Mouse (Mus musculus) liver, embryonic 13.5 days (tissue): ENCODE measurements around the gene Stil. TPM values are rescaled to one million over a fixed set of nuclear protein-coding genes. Genes with fewer than 3 reads are reported as not detected.

Experiments
- ATAC-seq: fragments of 200-750 bp; cut with Nextera tagmentation; 2 replicates; pipeline ENCODE4 v1.8.0; 2017; ENCODE audit warnings: low read depth, mild to moderate bottlenecking, moderate number of reproducible peaks, moderate library complexity
- DNase-seq: peaks from one replicate; pipeline ENCODE4 v3.0.0; 2022
- H3K27ac ChIP-seq: fragments of 300-500 bp; sonication (generic); 2 replicates; pipeline ENCODE4 v1.5.1; 2015; ENCODE audit warnings: moderate library complexity, mild to moderate bottlenecking, inconsistent platforms
- H3K27me3 ChIP-seq: fragments of 300-500 bp; sonication (generic); 2 replicates; pipeline ENCODE4 v1.6.1; 2015; ENCODE audit warnings: mild to moderate bottlenecking, inconsistent platforms
- H3K36me3 ChIP-seq: fragments of 300-500 bp; sonication (generic); 2 replicates; pipeline ENCODE4 v1.6.1; 2015; ENCODE audit warnings: mild to moderate bottlenecking, inconsistent platforms
- H3K4me1 ChIP-seq: fragments of 300-500 bp; sonication (generic); replicated peaks from 2 replicates; pipeline ENCODE4 v1.6.1; 2015; ENCODE audit warnings: inconsistent platforms
- H3K4me2 ChIP-seq: fragments of 300-500 bp; sonication (generic); 2 replicates; pipeline ENCODE4 v1.6.1; 2015; ENCODE audit warnings: inconsistent platforms, mild to moderate bottlenecking, moderate library complexity
- H3K4me3 ChIP-seq: fragments of 300-500 bp; sonication (generic); replicated peaks from 2 replicates; pipeline ENCODE4 v1.5.1; 2015; ENCODE audit warnings: mild to moderate bottlenecking, inconsistent platforms
- H3K9ac ChIP-seq: fragments of 300-500 bp; sonication (generic); 2 replicates; pipeline ENCODE4 v1.6.1; 2015; ENCODE audit warnings: mild to moderate bottlenecking, inconsistent platforms
- H3K9me3 ChIP-seq: fragments of 300-500 bp; sonication (generic); replicated peaks from 2 replicates; pipeline ENCODE4 v1.6.1; 2016; ENCODE audit warnings: inconsistent platforms
- WGBS: fragments of 180-500 bp; shearing (Covaris S2); methylation state at CpG from one replicate; pipeline ENCODE4 v1.1.7; 2015; ENCODE audit not compliant: insufficient replicate concordance; 5-methylcytosine and 5-hydroxymethylcytosine counted together
- polyA plus RNA-seq: library from polyadenylated mRNA; unstranded; fragments of >200 nt; fragmentation: Nextera tagmentation; extraction: Ambion mirVana; gene quantifications from 2 replicates; pipeline ENCODE4 v1.2.1, GENCODE M21; 2015

The Stil gene
- polyA plus RNA-seq, 1 experiment from 2014 or later: 8.3 TPM

GRCm38 (mm10) chr4:114986591-114987432 is 13.1 kb upstream of the Stil start, which contains the start of gene Cmpk1:
Cmpk1 (minus strand) TSS chr4:114987241.
- under 1% methylated on average over 81 of the region's 93 CpGs for WGBS
- DNase-seq: peak; percentile 75
- peak within 1 kb of the TSS; percentile 95 for H3K9ac ChIP-seq
- H3K27me3 ChIP-seq: no peaks in the 10 kb centered on the region
- no peaks in the 10 kb centered on the region for H3K36me3 ChIP-seq
- H3K4me1 ChIP-seq: peaks cover 35% of the 10 kb centered on the region
- H3K27ac ChIP-seq: peak within 1 kb of the TSS; percentile 99
- H3K9me3 ChIP-seq: no peaks in the 10 kb centered on the region
- peak; percentile 93 for ATAC-seq
- H3K4me3 ChIP-seq: peak within 1 kb of the TSS; percentile 92
- peak within 1 kb of the TSS; percentile 80 for H3K4me2 ChIP-seq

DNA sequence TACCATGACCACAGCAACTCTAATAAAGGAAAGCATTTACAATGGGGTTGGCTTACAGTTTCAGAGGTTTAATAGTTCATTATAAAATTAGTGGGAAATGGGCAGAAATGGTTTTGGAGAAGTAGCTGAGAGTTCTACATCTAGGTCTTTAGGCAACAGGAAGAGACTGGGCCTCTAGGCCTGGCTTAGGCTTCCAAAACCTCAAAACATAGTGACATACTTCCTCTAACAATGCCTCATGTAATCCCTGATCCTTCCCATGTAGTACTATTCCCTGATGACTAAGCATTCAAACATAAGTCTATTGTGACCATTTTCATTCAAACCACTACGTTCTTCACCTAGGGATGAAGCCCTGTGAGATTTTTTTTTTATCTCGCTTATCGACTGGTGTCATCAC is 5.7 kb upstream of the Stil start:
- no peak overlapping the region for H3K4me3 ChIP-seq
- no peak overlapping the region for H3K4me2 ChIP-seq
- H3K27me3 ChIP-seq: no peaks in the 10 kb centered on the region
- no peaks in the 10 kb centered on the region for H3K36me3 ChIP-seq
- no peak overlapping the region for H3K27ac ChIP-seq
- peaks cover 10% of the 10 kb centered on the region for H3K4me1 ChIP-seq
- no peaks in the 10 kb centered on the region for H3K9me3 ChIP-seq
- no peak for DNase-seq
- no peak for ATAC-seq
- 83% methylated on average over 3 of the region's 3 CpGs for whole genome bisulfite sequencing
- no peak overlapping the region for H3K9ac ChIP-seq

GRCm38 (mm10) chr4:114997051-114997450 is 2.9 kb upstream of the Stil start:
- no peak overlapping the region for H3K27ac ChIP-seq
- no peak for ATAC-seq
- H3K4me3 ChIP-seq: no peak overlapping the region
- H3K4me2 ChIP-seq: no peak overlapping the region
- no peaks in the 10 kb centered on the region for H3K9me3 ChIP-seq
- peaks cover 27% of the 10 kb centered on the region for H3K4me1 ChIP-seq
- peak; percentile 29 for DNase-seq
- H3K27me3 ChIP-seq: no peaks in the 10 kb centered on the region
- WGBS: 14% methylated on average over 3 of the region's 3 CpGs
- no peaks in the 10 kb centered on the region for H3K36me3 ChIP-seq
- no peak overlapping the region for H3K9ac ChIP-seq

DNA sequence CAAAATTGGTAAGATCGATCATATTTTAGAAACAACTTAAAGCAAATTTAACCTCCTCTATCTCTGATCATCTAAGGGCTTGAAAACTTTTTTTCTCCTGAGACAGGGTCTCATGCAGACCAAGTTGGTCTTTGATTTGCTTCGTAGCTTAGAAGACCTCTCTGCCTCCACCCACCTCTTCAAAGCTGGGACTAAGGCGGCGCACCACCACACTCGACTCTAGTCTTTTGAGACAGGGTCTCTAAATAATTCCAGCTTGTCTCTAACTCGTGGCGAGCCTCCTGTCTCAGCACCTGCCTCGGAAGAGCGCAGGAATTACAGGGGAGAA is 550 bp upstream of the Stil start:
- ATAC-seq (no peak), DNase-seq (no peak)
- Histone ChIP-seq H3K27me3 (no peaks in the 10 kb centered on the region), H3K9me3 (no peaks in the 10 kb centered on the region), H3K4me2 (peak overlapping the region; percentile 90), H3K27ac (peak overlapping the region; percentile 89), H3K36me3 (peaks cover 15% of the 10 kb centered on the region), H3K4me1 (peaks cover 35% of the 10 kb centered on the region), H3K4me3 (peak overlapping the region; percentile 81), H3K9ac (peak overlapping the region; percentile 76)
- WGBS: 8% methylated on average over 9 of the region's 9 CpGs

DNA sequence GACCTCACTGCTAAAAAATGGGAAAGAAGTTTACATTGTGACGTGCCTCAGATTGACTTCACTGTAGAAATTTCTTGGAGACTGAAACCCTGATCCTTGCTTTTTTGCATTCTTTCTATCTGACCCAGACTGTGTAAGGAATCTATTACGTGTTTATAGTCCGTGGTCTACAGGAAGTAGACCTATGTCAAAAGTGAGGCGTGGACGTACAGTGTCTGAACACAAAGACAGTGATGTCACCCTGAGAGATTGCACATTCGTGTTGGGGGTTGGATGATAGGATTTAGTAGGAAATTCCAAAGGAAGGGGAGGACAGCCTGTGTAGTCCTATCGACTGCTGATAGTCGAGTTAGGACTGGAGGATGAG is 453 bp downstream of the Stil start:
- Histone ChIP-seq H3K27ac (peak overlapping the region; percentile 90), H3K27me3 (no peaks in the 10 kb centered on the region), H3K36me3 (peaks cover 23% of the 10 kb centered on the region), H3K4me2 (peak overlapping the region; percentile 78), H3K4me3 (peak overlapping the region; percentile 81), H3K9me3 (no peaks in the 10 kb centered on the region), H3K9ac (peak overlapping the region; percentile 88), H3K4me1 (peaks cover 35% of the 10 kb centered on the region)
- 0% methylated on average over 8 of the region's 8 CpGs for WGBS
- ATAC-seq: peak; percentile 24; the same call in 1 of the 2 replicates
- peak; percentile 8 for DNase-seq

DNA sequence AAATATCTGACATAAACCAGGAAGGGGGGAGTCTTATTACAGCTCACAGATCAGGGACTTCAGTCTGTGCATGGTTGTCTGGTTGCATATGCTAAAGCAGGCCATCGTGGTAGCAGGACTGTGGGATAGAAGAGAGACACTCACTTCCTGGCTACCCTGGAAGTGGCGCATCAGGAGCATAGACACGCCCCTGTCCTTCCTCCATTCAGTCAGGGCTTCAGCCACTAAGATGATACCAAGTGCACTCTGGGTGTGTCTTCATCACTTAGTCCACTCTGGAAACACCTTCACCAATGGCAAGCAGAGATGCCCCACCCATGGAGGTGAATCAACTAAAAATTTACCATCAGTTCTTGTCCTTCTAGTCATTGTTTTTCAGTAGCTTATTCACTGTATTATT is 14.3 kb downstream of the Stil start:
- no peaks in the 10 kb centered on the region for H3K4me1 ChIP-seq
- WGBS: 81% methylated on average over 3 of the region's 3 CpGs
- H3K27ac ChIP-seq: no peak overlapping the region
- H3K36me3 ChIP-seq: peaks cover 93% of the 10 kb centered on the region
- no peak overlapping the region for H3K4me3 ChIP-seq
- no peaks in the 10 kb centered on the region for H3K9me3 ChIP-seq
- H3K9ac ChIP-seq: no peak overlapping the region
- no peak overlapping the region for H3K4me2 ChIP-seq
- DNase-seq (no peak), ATAC-seq (no peak; the same call in 1 of the 2 replicates)
- H3K27me3 ChIP-seq: no peaks in the 10 kb centered on the region

DNA sequence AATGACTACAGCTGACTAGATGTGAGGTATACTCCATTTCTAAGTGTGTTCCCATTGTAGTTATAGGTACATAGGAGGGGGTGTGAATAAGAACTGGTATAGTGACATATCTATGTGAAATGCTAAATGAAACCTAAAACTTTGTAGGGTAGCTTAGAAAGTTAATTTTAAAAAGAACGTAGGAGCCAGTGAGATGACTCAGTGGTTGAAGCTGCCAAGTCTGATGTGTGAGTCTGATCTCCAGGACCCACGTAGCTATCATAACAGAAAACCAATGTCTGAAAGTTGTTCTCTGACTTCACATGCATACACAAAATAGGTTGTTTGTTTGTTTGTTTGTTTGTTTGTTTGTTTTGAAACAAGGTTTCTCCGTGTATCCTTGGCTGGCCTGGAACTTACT is 20.0 kb downstream of the Stil start:
- ATAC-seq: no peak
- DNase-seq: no peak
- H3K9me3 ChIP-seq: no peaks in the 10 kb centered on the region
- WGBS: 95% methylated on average over 3 of the region's 3 CpGs
- H3K9ac ChIP-seq: no peak overlapping the region
- H3K27ac ChIP-seq: no peak overlapping the region
- no peak overlapping the region for H3K4me2 ChIP-seq
- no peaks in the 10 kb centered on the region for H3K4me1 ChIP-seq
- H3K27me3 ChIP-seq: no peaks in the 10 kb centered on the region
- H3K4me3 ChIP-seq: no peak overlapping the region
- peaks cover 93% of the 10 kb centered on the region for H3K36me3 ChIP-seq

DNA sequence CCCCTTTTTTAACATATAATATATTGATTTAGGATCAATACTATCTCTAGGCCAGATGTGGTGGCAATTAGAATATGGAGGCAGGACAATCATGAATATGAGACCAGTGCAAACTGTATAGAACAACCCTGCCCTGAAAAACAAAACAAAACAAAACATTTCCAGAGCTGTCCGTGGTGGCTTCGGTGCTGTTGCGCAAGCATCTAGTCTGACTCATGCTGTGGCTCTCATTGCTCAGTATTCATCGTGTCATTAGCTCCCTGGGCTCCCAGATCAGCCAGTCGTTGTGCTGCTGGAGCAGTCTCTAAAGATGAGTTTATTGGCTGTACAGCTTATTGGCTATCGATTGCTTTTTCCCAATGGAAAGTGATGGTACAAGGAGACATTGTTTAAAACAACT is 35.1 kb downstream of the Stil start:
- no peaks in the 10 kb centered on the region for H3K27me3 ChIP-seq
- H3K4me1 ChIP-seq: no peaks in the 10 kb centered on the region
- no peak overlapping the region for H3K9ac ChIP-seq
- peaks cover 80% of the 10 kb centered on the region for H3K36me3 ChIP-seq
- no peak overlapping the region for H3K27ac ChIP-seq
- H3K4me2 ChIP-seq: no peak overlapping the region
- DNase-seq (no peak), ATAC-seq (no peak)
- no peaks in the 10 kb centered on the region for H3K9me3 ChIP-seq
- H3K4me3 ChIP-seq: no peak overlapping the region
- 50% methylated on average over 6 of the region's 6 CpGs for WGBS

GRCm38 (mm10) chr4:115038242-115038641 is 38.3 kb downstream of the Stil start:
- no peaks in the 10 kb centered on the region for H3K27me3 ChIP-seq
- DNase-seq (peak; percentile 44), ATAC-seq (no peak)
- H3K36me3 ChIP-seq: peaks cover 79% of the 10 kb centered on the region
- H3K4me3 ChIP-seq: no peak overlapping the region
- no peaks in the 10 kb centered on the region for H3K9me3 ChIP-seq
- H3K4me1 ChIP-seq: no peaks in the 10 kb centered on the region
- H3K4me2 ChIP-seq: no peak overlapping the region
- no peak overlapping the region for H3K27ac ChIP-seq
- 28% methylated on average over 4 of the region's 4 CpGs for WGBS
- no peak overlapping the region for H3K9ac ChIP-seq

DNA sequence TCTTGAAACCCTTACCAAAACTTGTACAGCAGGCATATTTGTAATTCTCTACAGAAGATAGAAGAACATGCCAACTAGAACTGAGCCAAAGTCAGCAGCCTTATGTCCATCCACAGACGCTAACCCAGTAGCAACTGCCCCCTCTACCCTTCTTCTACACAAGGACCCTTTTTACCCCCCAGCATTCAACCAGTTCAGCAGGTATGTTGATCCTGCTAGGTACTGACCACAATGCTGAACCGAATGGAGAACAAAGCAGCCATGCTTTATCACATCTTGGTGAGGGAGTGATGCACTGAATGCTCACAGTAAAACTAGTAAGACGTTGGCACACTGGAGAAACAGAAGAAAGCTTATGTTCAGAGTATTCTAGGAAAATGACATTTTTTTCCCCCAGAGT is 45.7 kb downstream of the Stil start:
- no peak for DNase-seq
- no peaks in the 10 kb centered on the region for H3K27me3 ChIP-seq
- no peak overlapping the region for H3K4me2 ChIP-seq
- H3K4me1 ChIP-seq: peaks cover 41% of the 10 kb centered on the region
- H3K36me3 ChIP-seq: peaks cover 38% of the 10 kb centered on the region
- no peak overlapping the region for H3K4me3 ChIP-seq
- peak overlapping the region; percentile 25; the same call in 1 of the 2 replicates for H3K27ac ChIP-seq
- H3K9ac ChIP-seq: no peak overlapping the region
- 79% methylated on average over 3 of the region's 3 CpGs for WGBS
- no peak for ATAC-seq
- H3K9me3 ChIP-seq: no peaks in the 10 kb centered on the region

DNA sequence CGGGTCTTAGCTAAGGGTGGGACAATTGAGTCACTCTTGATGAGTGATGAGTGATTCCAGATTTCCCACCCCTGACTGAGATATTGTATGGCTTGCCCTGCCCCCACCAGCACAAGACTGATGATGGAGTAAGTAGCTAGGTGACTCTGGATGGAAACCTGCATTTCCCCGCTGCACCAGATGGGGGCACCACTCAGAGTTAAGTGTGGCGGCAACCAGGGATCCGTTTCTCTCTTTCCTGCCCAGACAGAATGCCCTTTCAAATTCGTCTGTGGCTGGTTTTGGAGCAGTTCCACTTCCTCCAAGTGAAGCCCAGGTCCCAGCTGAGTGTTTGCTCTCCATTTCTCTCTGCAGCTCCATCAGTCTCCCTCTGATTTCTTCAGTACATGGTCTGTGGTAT is 47.8 kb downstream of the Stil start:
- H3K9ac ChIP-seq: peak overlapping the region; percentile 82
- DNase-seq (peak; percentile 85), ATAC-seq (peak; percentile 77)
- H3K36me3 ChIP-seq: peaks cover 17% of the 10 kb centered on the region
- peak overlapping the region; percentile 95 for H3K27ac ChIP-seq
- peaks cover 61% of the 10 kb centered on the region for H3K4me1 ChIP-seq
- H3K4me3 ChIP-seq: peak overlapping the region; percentile 55
- H3K9me3 ChIP-seq: no peaks in the 10 kb centered on the region
- WGBS: 3% methylated on average over 5 of the region's 5 CpGs
- peak overlapping the region; percentile 84 for H3K4me2 ChIP-seq
- H3K27me3 ChIP-seq: peaks cover 6% of the 10 kb centered on the region; the same call in 1 of the 2 replicates

- peak overlapping the region; percentile 82 for H3K9ac ChIP-seq
- H3K27me3 ChIP-seq: peaks cover 6% of the 10 kb centered on the region; the same call in 1 of the 2 replicates
- ATAC-seq (peak; percentile 86), DNase-seq (peak; percentile 69)
- H3K27ac ChIP-seq: peak overlapping the region; percentile 95
- 9% methylated on average over 8 of the region's 8 CpGs for WGBS
- H3K4me1 ChIP-seq: peaks cover 66% of the 10 kb centered on the region
- H3K9me3 ChIP-seq: no peaks in the 10 kb centered on the region
- H3K4me2 ChIP-seq: peak overlapping the region; percentile 84
- peaks cover 14% of the 10 kb centered on the region for H3K36me3 ChIP-seq
- peak overlapping the region; percentile 55 for H3K4me3 ChIP-seq
Observed at GRCm38 (mm10) chr4:115048190-115048589, 48.2 kb downstream of the Stil start.
